Mouse (Mus musculus): ENCODE measurements around the gene 9330161L09Rik.
"Not testable (repeated sequence)": the region's sequence is repeated elsewhere in the genome, so short reads cannot be mapped to it uniquely, and the experiment has no call there.

GRCm38 (mm10) chr12:103444261-103444660, 36.6 kb upstream of the 9330161L09Rik start:
- not testable (repeated sequence) for TF ChIP-seq CTCF (IDR thresholded peaks at IDR 0.05; ENCODE audit: extremely low read depth, insufficient read depth, insufficient read length, insufficient replicate concordance); POLR2A (IDR thresholded peaks at IDR 0.05; ENCODE audit: low read depth, low read length)
